Mouse (Mus musculus) layer of hippocampus, adult 11-12 months (tissue): ENCODE measurements around the gene Znrf1.
"Not testable (repeated sequence)": the region's sequence is repeated elsewhere in the genome, so short reads cannot be mapped to it uniquely, and the experiment has no call there.

Experiments
- DNase-seq: peaks from one replicate; pipeline ENCODE4 v3.0.0; 2022; ENCODE audit warnings: low spot score

Znrf1 gene

GRCm38 (mm10) chr8:111632976-111633375 lies 97.1 kb downstream of the Znrf1 start:
- DNase-seq: no peak

- no peak for DNase-seq
Observed at GRCm38 (mm10) chr8:111638086-111638485, 102.2 kb downstream of the Znrf1 start.

GRCm38 (mm10) chr8:111641064-111641463 lies 105.2 kb downstream of the Znrf1 start:
- no peak for DNase-seq

- no peak for DNase-seq
Observed at GRCm38 (mm10) chr8:111642496-111642895, 106.6 kb downstream of the Znrf1 start.

GRCm38 (mm10) chr8:111642939-111643263 lies 107.0 kb downstream of the Znrf1 start:
- DNase-seq: no peak

GRCm38 (mm10) chr8:111643264-111644141 lies 107.6 kb downstream of the Znrf1 start, which contains the start of gene Zfp1:
Gene Zfp1 (plus strand): TSS chr8:111643401.
- peak; percentile 94 for DNase-seq

- not testable (repeated sequence) for DNase-seq
Observed at GRCm38 (mm10) chr8:111644286-111645051, 108.6 kb downstream of the Znrf1 start.

GRCm38 (mm10) chr8:111645715-111646114 lies 109.8 kb downstream of the Znrf1 start:
- DNase-seq: no peak

- no peak for DNase-seq
Observed at GRCm38 (mm10) chr8:111648834-111649233, 112.9 kb downstream of the Znrf1 start.

- DNase-seq: no peak
Observed at GRCm38 (mm10) chr8:111650651-111651050, 114.8 kb downstream of the Znrf1 start.

- no peak for DNase-seq
Observed at GRCm38 (mm10) chr8:111653524-111653923, 117.6 kb downstream of the Znrf1 start.

GRCm38 (mm10) chr8:111657312-111657854 lies 121.5 kb downstream of the Znrf1 start:
- no peak for DNase-seq

GRCm38 (mm10) chr8:111658819-111659423 lies 123.0 kb downstream of the Znrf1 start:
- no peak for DNase-seq

- DNase-seq: peak; percentile 89
Observed at GRCm38 (mm10) chr8:111662473-111662872, 126.6 kb downstream of the Znrf1 start.

- DNase-seq: no peak
Observed at GRCm38 (mm10) chr8:111666751-111667150, 130.9 kb downstream of the Znrf1 start.
